Mouse (Mus musculus): Measurements from ENCODE around the gene Ilvbl.
"Not testable (repeated sequence)": the region's sequence is repeated elsewhere in the genome, so short reads cannot be mapped to it uniquely, and the experiment has no call there.

Ilvbl gene

GRCm38 (mm10) chr10:78574250-78575104 is at the start of gene Ilvbl:
Gene Ilvbl (plus strand): TSS chr10:78574346.
- peak; percentile 89 for DNase-seq (ENCODE audit: low read depth, low spot score)

- not testable (repeated sequence) for DNase-seq (ENCODE audit: low read depth, low spot score)
These were observed 49.1 kb upstream of the Ilvbl start for GRCm38 (mm10) chr10:78525071-78525470.

GRCm38 (mm10) chr10:78525511-78525910 is 48.6 kb upstream of the Ilvbl start:
- no peak for DNase-seq (ENCODE audit: low read depth, low spot score)

- no peak for DNase-seq (ENCODE audit: low read depth, low spot score)
These were observed 33.2 kb upstream of the Ilvbl start for GRCm38 (mm10) chr10:78540943-78541342.

GRCm38 (mm10) chr10:78565070-78565469 is 9.1 kb upstream of the Ilvbl start:
- no peak for DNase-seq (ENCODE audit: low read depth, low spot score)

- no peak for DNase-seq (ENCODE audit: low read depth, low spot score)
These were observed 5.0 kb upstream of the Ilvbl start for GRCm38 (mm10) chr10:78569191-78569590.

GRCm38 (mm10) chr10:78569686-78570085 is 4.5 kb upstream of the Ilvbl start:
- DNase-seq (ENCODE audit: low read depth, low spot score), result no peak

- DNase-seq (ENCODE audit: low read depth, low spot score), result no peak
These were observed 3.7 kb upstream of the Ilvbl start for GRCm38 (mm10) chr10:78570416-78570815.

- DNase-seq (ENCODE audit: low read depth, low spot score), result no peak
These were observed 3.2 kb upstream of the Ilvbl start for GRCm38 (mm10) chr10:78570897-78571296.

- no peak for DNase-seq (ENCODE audit: low read depth, low spot score)
These were observed 920 bp upstream of the Ilvbl start for GRCm38 (mm10) chr10:78573226-78573625.

GRCm38 (mm10) chr10:78575105-78575632 is 1.0 kb downstream of the Ilvbl start:
- no peak for DNase-seq (ENCODE audit: low read depth, low spot score)

GRCm38 (mm10) chr10:78575690-78576089 is 1.5 kb downstream of the Ilvbl start:
- no peak for DNase-seq (ENCODE audit: low read depth, low spot score)

GRCm38 (mm10) chr10:78576435-78577184 is 2.5 kb downstream of the Ilvbl start:
- no peak for DNase-seq (ENCODE audit: low read depth, low spot score)

- DNase-seq (ENCODE audit: low read depth, low spot score), result no peak
These were observed 4.1 kb downstream of the Ilvbl start for GRCm38 (mm10) chr10:78578204-78578603.

- DNase-seq (ENCODE audit: low read depth, low spot score), result no peak
These were observed 7.0 kb downstream of the Ilvbl start for GRCm38 (mm10) chr10:78581121-78581520.

GRCm38 (mm10) chr10:78583347-78583746 is 9.2 kb downstream of the Ilvbl start:
- DNase-seq (ENCODE audit: low read depth, low spot score), result no peak

GRCm38 (mm10) chr10:78583939-78584338 is 9.8 kb downstream of the Ilvbl start:
- no peak for DNase-seq (ENCODE audit: low read depth, low spot score)

- DNase-seq (ENCODE audit: low read depth, low spot score), result no peak
These were observed 10.8 kb downstream of the Ilvbl start for GRCm38 (mm10) chr10:78584996-78585395.

- no peak for DNase-seq (ENCODE audit: low read depth, low spot score)
These were observed 11.5 kb downstream of the Ilvbl start for GRCm38 (mm10) chr10:78585606-78586005.

GRCm38 (mm10) chr10:78586026-78586425 is 11.9 kb downstream of the Ilvbl start:
- DNase-seq (ENCODE audit: low read depth, low spot score), result no peak

GRCm38 (mm10) chr10:78589291-78589690 is 15.1 kb downstream of the Ilvbl start:
- DNase-seq (ENCODE audit: low read depth, low spot score), result no peak

- DNase-seq (ENCODE audit: low read depth, low spot score), result no peak
These were observed 15.8 kb downstream of the Ilvbl start for GRCm38 (mm10) chr10:78589901-78590300.
